Mouse (Mus musculus) heart, adult 2 months (tissue): ENCODE data around the gene Mmp25.

Experiments used
- CTCF ChIP-seq: fragments of 200-600 bp; IDR thresholded peaks from 2 replicates; pipeline ENCODE4 v1.8.1; 2022; ENCODE audit warnings: antibody characterized with exemption, mild to moderate bottlenecking, moderate library complexity
- EP300 ChIP-seq: fragments of 200-500 bp; IDR thresholded peaks from 2 replicates; pipeline ENCODE4 v1.6.1; 2011; ENCODE audit warnings: low read depth, low read length, control low read depth; ENCODE audit not compliant: insufficient read depth
- POLR2A ChIP-seq: fragments of 200-500 bp; IDR thresholded peaks from 2 replicates; pipeline ENCODE4 v1.6.1; 2011; ENCODE audit warnings: mild to moderate bottlenecking, low read depth, low read length, control low read depth; ENCODE audit not compliant: insufficient read depth

GRCm38 (mm10) chr17:23683226-23683625, 38.1 kb upstream of the Mmp25 start:
- TF ChIP-seq POLR2A (no peak), EP300 (no peak), CTCF (no peak)
